Mouse (Mus musculus): ENCODE results near the gene Nrip2. TPM values are rescaled to one million over a fixed set of nuclear protein-coding genes. Genes with fewer than 3 reads are reported as not detected.

Gene Nrip2
- total RNA-seq (2023), result not detected

GRCm38 (mm10) chr6:128398996-128399395 lies at the start of gene Nrip2:
Gene Nrip2 (plus strand): TSS chr6:128399296.

DNA sequence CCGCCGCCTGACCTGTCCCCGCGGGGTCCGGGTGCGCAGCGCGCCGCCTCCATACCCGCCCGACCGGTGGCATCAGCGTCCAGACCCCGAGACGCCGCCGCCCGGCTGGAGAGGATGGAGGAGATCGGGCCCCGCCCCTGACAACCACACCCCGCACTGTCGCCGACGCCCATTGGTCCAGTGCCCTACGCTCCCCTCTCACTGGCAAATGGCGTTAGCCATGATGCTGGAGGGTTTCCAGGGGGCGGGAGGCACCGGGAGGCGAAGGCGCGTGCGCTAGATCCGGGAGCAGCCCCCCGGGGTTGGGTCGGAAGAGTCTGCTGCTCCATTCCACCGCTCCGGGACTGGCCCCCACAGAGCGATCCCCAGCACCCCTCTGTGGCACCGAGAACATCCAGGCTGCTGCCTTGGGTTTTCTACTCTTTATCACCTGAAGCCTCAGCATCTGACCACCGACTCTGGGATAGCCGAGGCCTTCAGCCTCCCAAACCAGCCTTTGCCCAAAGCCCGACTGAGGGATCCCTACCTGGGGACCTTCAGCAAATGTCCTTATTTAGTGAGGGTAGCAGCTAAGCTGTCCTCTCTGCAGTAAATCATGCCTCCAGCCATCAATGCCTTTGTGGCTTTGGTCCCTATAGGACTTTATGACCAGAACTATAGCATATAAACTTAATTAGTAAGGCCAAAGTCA lies 43.2 kb upstream of the Nrip2 start, which contains the start of gene Tulp3:
Gene Tulp3 (minus strand): TSS at position 126 of the 691 bp plus-strand sequence.

DNA sequence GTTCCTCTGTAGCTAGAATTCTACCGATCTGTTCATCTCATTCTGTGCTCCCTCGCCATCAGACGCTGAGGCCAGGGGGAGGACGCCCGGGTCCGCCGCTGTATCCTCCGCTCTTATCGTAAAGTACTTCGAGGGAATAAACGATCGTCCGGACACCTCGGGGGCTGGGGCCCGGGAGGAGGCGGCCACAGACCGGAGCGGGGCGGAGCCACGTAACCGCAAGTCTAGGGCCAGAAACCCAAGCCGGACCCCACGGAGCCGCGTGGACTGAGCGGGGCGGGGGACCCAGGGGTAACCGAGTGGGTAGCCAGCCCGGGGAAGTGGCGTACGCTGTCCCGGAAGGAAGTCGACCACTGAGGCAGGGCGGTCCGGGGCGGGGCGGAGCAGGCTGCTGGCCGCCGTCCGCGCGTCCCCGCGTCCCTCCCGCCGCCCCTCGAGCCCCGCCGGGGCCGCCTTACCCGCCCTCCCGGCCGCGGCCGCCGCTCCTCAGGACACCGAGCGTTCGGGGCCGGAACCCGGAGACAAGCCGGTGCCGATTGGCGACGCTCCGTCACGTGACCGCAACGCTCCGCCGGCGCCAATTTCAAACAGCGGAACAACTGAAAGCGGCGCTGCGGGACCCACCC lies 36.6 kb upstream of the Nrip2 start, which contains the start of the genes Rhno1 and Foxm1:
Gene Rhno1 (minus strand): TSS at position 531 of the 626 bp plus-strand sequence.
Gene Foxm1 (plus strand): TSS at position 587 of the 626 bp plus-strand sequence.

GRCm38 (mm10) chr6:128375192-128375591 lies 23.9 kb upstream of the Nrip2 start, which contains the start of the genes Tex52 and Gm44596:
Gene Tex52 (plus strand): TSS chr6:128375456.
Gene Gm44596 (plus strand): TSS chr6:128375503.

DNA sequence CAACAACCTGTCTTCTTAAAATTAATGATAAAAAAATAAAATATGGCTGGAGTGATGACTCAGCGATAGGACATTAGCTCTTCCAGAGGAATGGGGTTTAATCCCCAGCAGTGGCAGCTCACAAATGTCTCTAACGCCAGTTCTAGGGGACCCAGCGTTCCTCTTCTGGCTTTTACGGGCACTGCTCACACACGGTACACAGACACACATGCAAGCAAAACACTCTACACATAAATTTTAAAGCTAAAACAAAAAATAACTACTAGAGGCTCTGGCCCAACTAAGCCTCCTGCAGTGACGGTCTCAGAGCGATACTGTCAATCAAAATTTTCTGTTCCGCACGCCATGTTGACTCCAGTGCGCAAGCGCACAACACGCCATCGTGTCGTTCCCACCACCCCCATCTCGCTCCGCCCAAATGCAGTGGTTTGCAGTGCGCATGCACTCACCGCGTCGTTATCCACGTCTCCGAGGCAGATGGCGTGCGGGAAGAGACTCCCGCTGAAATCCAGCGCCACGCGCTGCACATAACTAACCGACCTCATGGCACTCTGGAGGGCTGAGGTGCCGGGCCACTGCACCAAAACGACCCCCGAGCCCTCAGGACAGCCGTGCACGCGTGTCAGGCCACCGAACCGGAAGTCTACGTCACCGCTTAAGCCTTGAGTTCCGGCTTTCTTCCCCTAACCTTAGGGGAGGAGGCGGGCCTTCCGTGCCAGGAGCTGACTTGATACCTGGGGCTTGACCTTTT lies 25.3 kb downstream of the Nrip2 start, which contains the start of gene Itfg2:
Gene Itfg2 (minus strand): TSS at position 663 of the 751 bp plus-strand sequence.

GRCm38 (mm10) chr6:128438317-128438870 lies 39.3 kb downstream of the Nrip2 start, which contains the start of gene Fkbp4:
Gene Fkbp4 (minus strand): TSS chr6:128438677.

Other genes starting within 250 kb of the Nrip2 start
- not detected for gene Tead4, start 98.5 kb upstream of the Nrip2 start, total RNA-seq (2023)
- 5.4 TPM for gene Tulp3, start 43.4 kb upstream of the Nrip2 start, total RNA-seq (2023)
- 52.9 TPM for gene Rhno1, start 36.4 kb upstream of the Nrip2 start, total RNA-seq (2023)
- 11.5 TPM for gene Foxm1, start 36.3 kb upstream of the Nrip2 start, total RNA-seq (2023)
- gene Tex52, start 23.8 kb upstream of the Nrip2 start, total RNA-seq (2023), result not detected
- gene Gm44596, start 23.8 kb upstream of the Nrip2 start, total RNA-seq (2023), result not detected
- 73.1 TPM for gene Itfg2, start 25.6 kb downstream of the Nrip2 start, total RNA-seq (2023)
- gene Fkbp4, start 39.4 kb downstream of the Nrip2 start, total RNA-seq (2023), result 68.7 TPM
- not detected for gene Pzp, start 127.4 kb downstream of the Nrip2 start, total RNA-seq (2023)
- gene A2ml1, start 182.3 kb downstream of the Nrip2 start, total RNA-seq (2023), result not detected
- 0.91 TPM for gene Klrb1a, start 224.2 kb downstream of the Nrip2 start, total RNA-seq (2023)